In genomic region chr7:98387201-98387600, GRCm38 (mm10) we compare ENCODE assay signal across 21 mouse cellular contexts. TPM values are rescaled to one million over a fixed set of nuclear protein-coding genes. Genes with fewer than 3 reads are reported as not detected.
"Had no signal": no experiment of that assay in that cellular context is flagged by ENCODE, and none has a peak within 500 bp of the region (broad histone marks: within the 10 kb centered on the region; RNA-seq: fewer than 3 reads in every experiment).

No protein-coding gene starts in this region.

- H3K27me3 ChIP-seq: hindbrain, embryonic 15.5 days; limb, embryonic 12.5 days; limb, embryonic 15.5 days; liver, embryonic 13.5 days had no signal

- H3K4me2 ChIP-seq: hindbrain, embryonic 15.5 days; limb, embryonic 12.5 days; limb, embryonic 15.5 days; liver, embryonic 13.5 days; midbrain, embryonic 11.5 days had no signal

- DNase-seq: layer of hippocampus, postnatal 36 days; left cerebral cortex, postnatal 4 days; liver, embryonic 13.5 days; lung, adult 2 months; lung, postnatal 14 days; lung, postnatal 4 days; midbrain, embryonic 14.5 days; thymus, adult 2 months; thymus, postnatal 14 days; thymus, postnatal 4 days had no signal

- H3K36me3 ChIP-seq: hindbrain, embryonic 15.5 days; limb, embryonic 12.5 days; limb, embryonic 15.5 days; liver, embryonic 13.5 days had no signal

- H3K27ac ChIP-seq: hindbrain, embryonic 15.5 days; limb, embryonic 12.5 days; limb, embryonic 15.5 days; liver, embryonic 13.5 days; stomach, postnatal 0 days had no signal

- H3K9ac ChIP-seq: hindbrain, embryonic 15.5 days; limb, embryonic 12.5 days; limb, embryonic 15.5 days; liver, embryonic 13.5 days had no signal

- H3K9me3 ChIP-seq: hindbrain, embryonic 15.5 days; limb, embryonic 12.5 days; limb, embryonic 15.5 days; liver, embryonic 13.5 days had no signal

- H3K4me3 ChIP-seq: hindbrain, embryonic 15.5 days; limb, embryonic 12.5 days; limb, embryonic 15.5 days; liver, embryonic 13.5 days had no signal

RNA-seq across cellular contexts. Expression of gene Gucy2d, which starts 53.0 kb away (rescaled TPM):
- polyA plus RNA-seq: intestine, embryonic 14.5 days; limb, embryonic 15.5 days; liver, embryonic 13.5 days; liver, embryonic 16.5 days; lung, embryonic 16.5 days; midbrain, embryonic 11.5 days; midbrain, embryonic 14.5 days; midbrain, postnatal 0 days; neural tube, embryonic 11.5 days; stomach, embryonic 14.5 days had no signal
